Mouse (Mus musculus): ENCODE measurements around the gene Ccdc18. TPM values are rescaled to one million over a fixed set of nuclear protein-coding genes. Genes with fewer than 3 reads are reported as not detected.

Ccdc18 gene
- total and polyA plus RNA-seq, 2 experiments: 0.06 to 0.18 TPM

Other genes starting within 250 kb of the Ccdc18 start
- 103 and 148 TPM in 2 replicates for gene Rpl5, start 232.4 kb upstream of the Ccdc18 start, total RNA-seq (2014; rRNA removed)
- 5.9 and 12.7 TPM in 2 replicates for gene Rpl5, start 232.4 kb upstream of the Ccdc18 start, polyA plus RNA-seq (2012; rRNA removed)
- 3.9 and 5.3 TPM in 2 replicates for gene Fam69a, start 145.8 kb upstream of the Ccdc18 start, total RNA-seq (2014; rRNA removed)
- gene Fam69a, start 145.8 kb upstream of the Ccdc18 start, polyA plus RNA-seq (2012; rRNA removed): 0.97 and 1.4 TPM in 2 replicates
- 8.2 and 9.8 TPM in 2 replicates for gene Mtf2, start 67.2 kb upstream of the Ccdc18 start, total RNA-seq (2014; rRNA removed)
- gene Mtf2, start 67.2 kb upstream of the Ccdc18 start, polyA plus RNA-seq (2012; rRNA removed): 3.1 and 4.3 TPM in 2 replicates
- 86.8 and 109 TPM in 2 replicates for gene Tmed5, start 255 bp upstream of the Ccdc18 start, total RNA-seq (2014; rRNA removed)
- 104 and 106 TPM in 2 replicates for gene Tmed5, start 255 bp upstream of the Ccdc18 start, polyA plus RNA-seq (2012; rRNA removed)
- gene Dr1, start 136.0 kb downstream of the Ccdc18 start, total RNA-seq (2014; rRNA removed): 11.3 and 13.0 TPM in 2 replicates
- gene Dr1, start 136.0 kb downstream of the Ccdc18 start, polyA plus RNA-seq (2012; rRNA removed): 9.6 and 9.8 TPM in 2 replicates
- gene Pigg, start 179.7 kb downstream of the Ccdc18 start, total RNA-seq (2014; rRNA removed): 10.8 and 11.7 TPM in 2 replicates
- 4.9 and 5.6 TPM in 2 replicates for gene Pigg, start 179.7 kb downstream of the Ccdc18 start, polyA plus RNA-seq (2012; rRNA removed)
- not detected in 2 replicates for gene Gm42517, start 235.0 kb downstream of the Ccdc18 start, total RNA-seq (2014; rRNA removed)
- gene Gm42517, start 235.0 kb downstream of the Ccdc18 start, polyA plus RNA-seq (2012; rRNA removed): 0.06 TPM in 1 of 2 replicates, not detected in the other

Measured in liver, adult 2 months (tissue).